Mouse (Mus musculus) ES-E14 (cell line): ENCODE measurements around the gene Epb41l2. TPM values are rescaled to one million over a fixed set of nuclear protein-coding genes. Genes with fewer than 3 reads are reported as not detected.

Experiments used
- DNase-seq: peaks from one replicate; pipeline ENCODE4 v3.0.0-alpha.2; 2013; ENCODE audit warnings: low read depth, low spot score
- H3K27ac ChIP-seq: 2 replicates; pipeline ENCODE4 v1.5.1; 2012; ENCODE audit warnings: low read depth, mild to moderate bottlenecking, low read length, moderate library complexity, mixed read lengths; ENCODE audit not compliant: poor library complexity, insufficient read depth, severe bottlenecking
- H3K36me3 ChIP-seq: 2 replicates; pipeline ENCODE4 v1.6.1; 2012; ENCODE audit warnings: mild to moderate bottlenecking, low read length, moderate library complexity, mixed read lengths; ENCODE audit not compliant: control insufficient read depth, poor library complexity, insufficient read depth, severe bottlenecking
- H3K4me1 ChIP-seq, 2 experiments: fragments of 150-350 bp in 1 of 2; sonication (generic) in 1 of 2; 2 replicates each; pipeline ENCODE4 v1.6.1; 2012; ENCODE audit warnings: low read length in 2 of 2, mild to moderate bottlenecking in 1 of 2, mixed read lengths in 1 of 2; ENCODE audit not compliant: control insufficient read depth in 2 of 2, insufficient read depth in 2 of 2, poor library complexity in 1 of 2
- H3K4me3 ChIP-seq, 2 experiments: fragments of 150-350 bp in 1 of 2; sonication (generic) in 1 of 2; 2 replicates each; pipeline ENCODE4 v1.5.1; 2012; ENCODE audit warnings: low read length in 2 of 2, low read depth in 1 of 2, mild to moderate bottlenecking in 1 of 2, mixed read lengths in 1 of 2; ENCODE audit not compliant: insufficient read depth in 1 of 2, poor library complexity in 1 of 2, severe bottlenecking in 1 of 2
- H3K9ac ChIP-seq: 2 replicates; pipeline ENCODE4 v1.6.1; 2012; ENCODE audit warnings: low read depth, mild to moderate bottlenecking, low read length, mixed read lengths; ENCODE audit not compliant: poor library complexity, insufficient read depth, severe bottlenecking
- H3K9me3 ChIP-seq: fragments of 150-350 bp; sonication (generic); 2 replicates; pipeline ENCODE4 v1.6.1; 2012; ENCODE audit warnings: low read depth, mild to moderate bottlenecking, low read length; ENCODE audit not compliant: control insufficient read depth, insufficient read depth
- CHD2 ChIP-seq: IDR thresholded peaks from 2 replicates; pipeline ENCODE4 v1.6.1; 2014; ENCODE audit warnings: mild to moderate bottlenecking, low read depth, low read length, inconsistent platforms
- HCFC1 ChIP-seq: IDR thresholded peaks from 2 replicates; pipeline ENCODE4 v1.6.1; 2012; ENCODE audit warnings: low read length, inconsistent platforms, borderline replicate concordance; ENCODE audit not compliant: insufficient read depth
- MAFK ChIP-seq: IDR thresholded peaks from 2 replicates; pipeline ENCODE4 v1.6.1; 2014; ENCODE audit warnings: mild to moderate bottlenecking, low read depth, low read length, inconsistent platforms; ENCODE audit not compliant: insufficient read depth
- ZC3H11A ChIP-seq: IDR thresholded peaks from 2 replicates; pipeline ENCODE4 v1.6.1; 2012; ENCODE audit warnings: low read depth, mild to moderate bottlenecking, inconsistent platforms, low read length, borderline replicate concordance
- ZNF384 ChIP-seq: IDR thresholded peaks from 2 replicates; pipeline ENCODE4 v1.6.1; 2012; ENCODE audit warnings: low read depth, low read length, inconsistent platforms
- in situ Hi-C, 2 experiments: fragments of 600-800 bp; cut with MboI; formaldehyde crosslinking; loops; one replicate each; pipeline ENCODE4 v1.15.1; 2025; ENCODE audit warnings: low sequenced_read_pairs in 2 of 2, inconsistent platforms in 1 of 2; ENCODE audit not compliant: unreplicated experiment in 2 of 2
- total RNA-seq: library from RNA; depleted of rRNA; stranded (reverse); fragments of 300-350 nt; gene quantifications from 2 replicates; pipeline ENCODE4 v1.2.3, GENCODE M21; 2012

The Epb41l2 gene
- total RNA-seq, 1 experiment, result 72.5 TPM

DNA sequence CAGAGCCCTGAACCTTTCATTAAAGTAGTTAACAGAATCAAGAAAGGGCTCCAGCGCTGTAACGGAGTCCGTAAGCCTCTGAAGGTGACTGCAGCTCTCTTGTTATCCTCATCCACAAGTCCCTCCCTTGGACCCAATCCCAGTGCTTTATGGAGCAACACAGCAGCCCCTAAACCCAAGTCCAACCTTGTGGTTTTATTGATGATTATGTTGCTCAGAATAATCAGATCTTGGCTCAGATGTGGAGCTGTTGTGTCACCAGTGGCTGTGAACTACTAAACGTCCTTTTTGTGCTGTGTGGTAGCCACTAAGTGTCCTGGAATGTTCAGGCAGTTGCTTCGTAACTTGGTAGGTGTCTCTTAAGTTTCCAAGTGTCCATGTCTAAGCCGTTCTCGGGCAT lies 33.2 kb downstream of the Epb41l2 start:
- Histone ChIP-seq H3K27ac (no peak overlapping the region), H3K9ac (no peak overlapping the region), H3K4me3 (no peak overlapping the region), H3K9me3 (no peaks in the 10 kb centered on the region), H3K36me3 (peaks cover 3% of the 10 kb centered on the region; the same call in 1 of the 2 replicates), H3K4me1 (peaks cover 2 to 8% of the 10 kb centered on the region in 2 experiments; a peak in 1 of 4 replicates)
- in situ Hi-C loops, result no loop called here
- no peak for TF ChIP-seq HCFC1
- TF ChIP-seq ZC3H11A, result no peak
- no peak for TF ChIP-seq MAFK
- TF ChIP-seq CHD2, result no peak
- no peak for TF ChIP-seq ZNF384
- no peak for DNase-seq

DNA sequence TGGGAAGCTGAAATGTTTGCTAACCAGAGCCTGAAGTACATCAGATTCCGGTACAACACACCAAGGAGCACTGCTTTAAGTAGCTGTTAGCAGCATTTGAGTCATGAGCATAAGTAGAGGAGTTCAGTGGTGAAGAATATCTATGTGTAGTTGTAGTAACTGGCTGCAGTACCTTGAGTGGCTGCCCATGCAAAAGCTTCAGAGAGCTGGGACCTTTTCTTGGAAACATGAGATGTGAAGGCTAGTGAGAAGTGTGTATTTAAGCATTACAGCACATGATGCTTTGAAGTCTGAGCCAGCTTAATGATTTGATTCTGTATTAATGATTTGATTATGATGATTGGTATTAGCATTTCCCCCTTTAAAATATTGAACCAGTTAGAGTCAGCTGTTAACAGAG lies 34.1 kb downstream of the Epb41l2 start:
- H3K4me1 ChIP-seq, result peaks cover 2 to 8% of the 10 kb centered on the region in 2 experiments; a peak in 1 of 4 replicates
- no peak overlapping the region for H3K4me3 ChIP-seq
- TF ChIP-seq CHD2 (no peak), HCFC1 (no peak), ZC3H11A (no peak), ZNF384 (no peak), MAFK (no peak)
- no peak overlapping the region for H3K9ac ChIP-seq
- peaks cover 3% of the 10 kb centered on the region; the same call in 1 of the 2 replicates for H3K36me3 ChIP-seq
- H3K27ac ChIP-seq, result no peak overlapping the region
- no peak for DNase-seq
- in situ Hi-C loops, result no loop called here
- H3K9me3 ChIP-seq, result no peaks in the 10 kb centered on the region

DNA sequence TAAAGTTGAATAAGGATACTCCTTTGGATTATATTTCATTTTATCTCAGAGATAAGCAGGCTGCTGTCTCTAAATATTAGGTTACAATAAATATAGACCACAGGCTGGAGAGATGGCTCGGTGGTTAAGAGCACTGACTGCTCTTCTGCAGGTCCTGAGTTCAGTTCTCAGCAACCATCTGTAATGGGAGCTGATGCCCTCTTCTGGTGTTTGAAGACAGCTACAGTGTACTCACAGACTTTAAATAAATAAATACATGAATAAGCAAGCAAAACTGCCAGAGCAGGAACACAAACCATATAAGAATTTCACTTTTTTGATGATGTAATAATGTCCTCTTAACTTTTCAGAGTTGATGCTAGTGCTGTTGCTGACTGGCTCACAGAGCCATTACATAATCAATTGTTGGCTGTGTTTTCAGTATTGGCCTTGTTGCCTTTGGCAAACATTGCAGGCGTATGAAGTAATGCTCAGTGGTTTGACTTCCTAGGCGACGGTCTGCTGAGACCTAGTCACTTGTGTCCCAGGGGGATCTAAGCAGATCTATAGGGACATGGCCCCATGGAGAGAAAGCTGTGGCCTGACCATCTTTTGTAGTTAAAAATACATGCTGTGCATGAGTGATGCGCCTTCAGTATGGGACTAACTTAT lies 35.8 kb downstream of the Epb41l2 start:
- no peak for TF ChIP-seq MAFK
- Histone ChIP-seq H3K27ac (no peak overlapping the region), H3K4me3 (no peak overlapping the region), H3K36me3 (peaks cover 3% of the 10 kb centered on the region; the same call in 1 of the 2 replicates), H3K9me3 (no peaks in the 10 kb centered on the region), H3K4me1 (peaks cover 0 to 6% of the 10 kb centered on the region in 2 experiments; a peak in 1 of 4 replicates), H3K9ac (no peak overlapping the region)
- DNase-seq, result no peak
- in situ Hi-C loops, result no loop called here

DNA sequence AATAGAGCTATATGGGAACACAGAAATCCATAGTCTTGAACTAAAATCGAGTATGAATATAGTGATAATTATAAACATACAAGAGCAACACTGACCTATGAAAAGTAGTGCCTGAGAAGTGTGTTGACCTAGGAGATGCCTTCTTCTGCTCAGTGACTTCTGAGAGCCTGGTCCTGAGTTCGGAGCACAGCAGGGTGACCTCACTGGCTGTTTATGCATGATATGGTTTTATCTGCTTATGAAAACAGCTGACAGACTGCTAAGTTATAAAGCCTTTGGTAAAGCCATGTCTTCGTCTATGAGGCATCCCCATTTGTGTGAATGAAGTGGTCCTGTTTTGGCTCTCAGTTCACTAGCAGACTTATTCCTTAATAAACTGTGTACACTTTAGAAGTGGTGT lies 37.3 kb downstream of the Epb41l2 start:
- no peaks in the 10 kb centered on the region for H3K9me3 ChIP-seq
- H3K4me3 ChIP-seq, result no peak overlapping the region
- H3K36me3 ChIP-seq, result peaks cover 3% of the 10 kb centered on the region; the same call in 1 of the 2 replicates
- no peak overlapping the region for H3K9ac ChIP-seq
- peaks cover 0 to 2% of the 10 kb centered on the region in 2 experiments; a peak in 1 of 4 replicates for H3K4me1 ChIP-seq
- H3K27ac ChIP-seq, result no peak overlapping the region
- TF ChIP-seq ZNF384, result no peak
- TF ChIP-seq MAFK, result no peak
- no peak for TF ChIP-seq CHD2
- TF ChIP-seq ZC3H11A, result no peak
- no peak for TF ChIP-seq HCFC1
- no peak for DNase-seq
- in situ Hi-C loops, result no loop called here
